Mouse (Mus musculus) stomach, postnatal 0 days (tissue): ENCODE measurements around the gene 1700037H04Rik.

Experiments
- CTCF ChIP-seq: IDR thresholded peaks from 2 replicates; pipeline ENCODE4 v1.5.1; 2016; ENCODE audit warnings: antibody characterized with exemption, low read depth, mild to moderate bottlenecking, moderate library complexity
- EP300 ChIP-seq: optimal IDR thresholded peaks from 2 replicates; pipeline ENCODE3; 2016; ENCODE audit warnings: antibody characterized with exemption

GRCm38 (mm10) chr2:131156987-131157386 is 2.9 kb downstream of the 1700037H04Rik start:
- TF ChIP-seq CTCF: no peak
- TF ChIP-seq EP300: no peak
